Mouse (Mus musculus) liver, embryonic 14.5 days (tissue): ENCODE measurements at regions not wholly inside any gene's neighbourhood (a gene's known extent, or its start where the extent isn't known, plus 50 kb on each side); places are given as distances from the start of the nearest gene placed in this dataset.

ENCODE experiments used
- ATAC-seq: fragments of 200-750 bp; cut with Nextera tagmentation; 2 replicates; pipeline ENCODE4 v1.8.0; 2017; ENCODE audit warnings: moderate number of reproducible peaks, mild to moderate bottlenecking, moderate library complexity; ENCODE audit not compliant: insufficient read depth
- DNase-seq, 3 experiments: peaks; one replicate each; pipeline ENCODE4 v3.0.0-alpha.2; 2012 to 2013; ENCODE audit warnings: low read depth in 3 of 3, low spot score in 3 of 3
- H3K27ac ChIP-seq: fragments of 300-500 bp; sonication (generic); 2 replicates; pipeline ENCODE4 v1.5.1; 2014; ENCODE audit warnings: moderate library complexity, mild to moderate bottlenecking, control low read depth, inconsistent platforms
- H3K27me3 ChIP-seq: fragments of 300-500 bp; sonication (generic); 2 replicates; pipeline ENCODE4 v1.6.1; 2014; ENCODE audit warnings: mild to moderate bottlenecking, low read length, moderate library complexity; ENCODE audit not compliant: control insufficient read depth, insufficient read depth
- H3K36me3 ChIP-seq: fragments of 300-500 bp; sonication (generic); replicated peaks from 2 replicates; pipeline ENCODE4 v1.6.1; 2014; ENCODE audit warnings: low read depth; ENCODE audit not compliant: control insufficient read depth, insufficient read depth
- H3K4me1 ChIP-seq, 2 experiments: fragments of 200-500 bp in 1 of 2; fragments of 300-500 bp in 1 of 2; sonication (generic) in 1 of 2; replicated peaks; 2 replicates each; pipeline ENCODE4 v1.6.1; 2012 to 2014; ENCODE audit warnings: antibody characterized with exemption in 1 of 2, inconsistent platforms in 1 of 2, low read length in 1 of 2; ENCODE audit not compliant: control insufficient read depth in 2 of 2, insufficient read depth in 2 of 2
- H3K4me2 ChIP-seq: fragments of 300-500 bp; sonication (generic); 2 replicates; pipeline ENCODE4 v1.6.1; 2014; ENCODE audit warnings: low read depth, mild to moderate bottlenecking, control low read depth, moderate library complexity
- H3K4me3 ChIP-seq, 2 experiments: fragments of 200-500 bp in 1 of 2; fragments of 300-500 bp in 1 of 2; sonication (generic) in 1 of 2; 2 replicates each; pipeline ENCODE4 v1.5.1; 2012 to 2014; ENCODE audit warnings: low read depth in 2 of 2, low read length in 2 of 2, mild to moderate bottlenecking in 2 of 2, control low read depth in 1 of 2, inconsistent platforms in 1 of 2, moderate library complexity in 1 of 2; ENCODE audit not compliant: insufficient read depth in 1 of 2
- H3K9ac ChIP-seq: fragments of 300-500 bp; sonication (generic); replicated peaks from 2 replicates; pipeline ENCODE4 v1.6.1; 2014; ENCODE audit warnings: mild to moderate bottlenecking, control low read depth, moderate library complexity
- H3K9me3 ChIP-seq: fragments of 300-500 bp; sonication (generic); 2 replicates; pipeline ENCODE4 v1.6.1; 2016; ENCODE audit warnings: low read length, mixed read lengths; ENCODE audit not compliant: control insufficient read depth
- CTCF ChIP-seq: IDR thresholded peaks from 2 replicates; pipeline ENCODE4 v1.5.1; 2016; ENCODE audit warnings: antibody characterized with exemption, low read depth, control low read depth
- EP300 ChIP-seq: IDR thresholded peaks from 2 replicates; pipeline ENCODE4 v1.6.1; 2016; ENCODE audit warnings: antibody characterized with exemption, low read depth
- WGBS: fragments of 180-500 bp; shearing (Covaris S2); extraction: QIAGEN DNeasy Blood & Tissue Kit; methylation state at CpG from one replicate; pipeline ENCODE4 v1.1.7; 2014; ENCODE audit not compliant: insufficient replicate concordance; 5-methylcytosine and 5-hydroxymethylcytosine counted together

- Histone ChIP-seq H3K4me3 (no peak overlapping the region), H3K4me1 (no peaks in the 10 kb centered on the region), H3K9ac (no peak overlapping the region), H3K27ac (no peak overlapping the region), H3K9me3 (no peaks in the 10 kb centered on the region), H3K36me3 (no peaks in the 10 kb centered on the region), H3K4me2 (no peak overlapping the region), H3K27me3 (no peaks in the 10 kb centered on the region)
- TF ChIP-seq EP300 (no peak), CTCF (no peak)
- 62% methylated on average over 5 of the region's 5 CpGs for WGBS
- ATAC-seq = no peak
- DNase-seq = no peak
Observed at GRCm38 (mm10) chr3:9200156-9200555, 409.7 kb downstream of the Zfp704 start.

DNA sequence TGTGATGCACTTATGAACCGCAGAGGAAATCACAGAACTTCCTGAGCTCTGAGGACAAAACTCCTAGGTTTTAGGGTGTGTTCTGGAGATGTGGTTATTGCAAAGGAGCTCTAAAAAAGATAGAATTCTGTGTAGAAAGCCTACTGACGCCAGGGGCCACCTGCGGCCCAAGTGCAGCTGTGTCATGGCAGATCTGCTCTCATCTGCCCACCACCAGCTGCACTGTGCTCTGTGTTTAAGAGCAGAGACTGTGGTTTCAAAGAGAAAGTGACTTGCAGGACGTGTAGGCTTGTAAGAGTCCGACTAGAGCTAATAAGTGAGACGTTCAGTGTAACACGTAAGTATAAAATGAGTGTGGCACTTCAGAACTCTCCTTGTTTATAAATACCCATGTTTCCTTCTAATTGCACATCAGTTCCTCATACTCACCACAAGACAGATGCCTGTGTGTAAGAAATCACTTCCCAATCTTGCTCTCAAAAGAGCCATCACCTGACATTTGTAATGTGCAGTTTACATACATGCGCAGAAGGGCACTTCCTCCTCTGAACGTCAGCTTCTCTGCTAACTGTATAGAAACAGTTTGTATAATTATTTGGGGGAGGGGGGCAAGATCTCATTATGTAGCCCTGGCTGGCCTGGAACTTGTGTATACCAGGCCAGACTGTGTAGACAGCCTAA lies 411.1 kb downstream of the Zfp704 start:
- Histone ChIP-seq H3K27me3 (no peaks in the 10 kb centered on the region), H3K4me1 (no peaks in the 10 kb centered on the region), H3K27ac (no peak overlapping the region), H3K4me2 (no peak overlapping the region), H3K9me3 (no peaks in the 10 kb centered on the region), H3K4me3 (no peak overlapping the region), H3K36me3 (no peaks in the 10 kb centered on the region), H3K9ac (no peak overlapping the region)
- no peak for TF ChIP-seq CTCF
- TF ChIP-seq EP300 = no peak
- whole genome bisulfite sequencing = 52% methylated on average over 9 of the region's 9 CpGs
- DNase-seq = no peak
- no peak for ATAC-seq

GRCm38 (mm10) chr3:9195781-9196180 lies 414.1 kb downstream of the Zfp704 start:
- DNase-seq = no peak
- 54% methylated on average over 8 of the region's 8 CpGs for WGBS
- H3K9me3 ChIP-seq = no peaks in the 10 kb centered on the region

DNA sequence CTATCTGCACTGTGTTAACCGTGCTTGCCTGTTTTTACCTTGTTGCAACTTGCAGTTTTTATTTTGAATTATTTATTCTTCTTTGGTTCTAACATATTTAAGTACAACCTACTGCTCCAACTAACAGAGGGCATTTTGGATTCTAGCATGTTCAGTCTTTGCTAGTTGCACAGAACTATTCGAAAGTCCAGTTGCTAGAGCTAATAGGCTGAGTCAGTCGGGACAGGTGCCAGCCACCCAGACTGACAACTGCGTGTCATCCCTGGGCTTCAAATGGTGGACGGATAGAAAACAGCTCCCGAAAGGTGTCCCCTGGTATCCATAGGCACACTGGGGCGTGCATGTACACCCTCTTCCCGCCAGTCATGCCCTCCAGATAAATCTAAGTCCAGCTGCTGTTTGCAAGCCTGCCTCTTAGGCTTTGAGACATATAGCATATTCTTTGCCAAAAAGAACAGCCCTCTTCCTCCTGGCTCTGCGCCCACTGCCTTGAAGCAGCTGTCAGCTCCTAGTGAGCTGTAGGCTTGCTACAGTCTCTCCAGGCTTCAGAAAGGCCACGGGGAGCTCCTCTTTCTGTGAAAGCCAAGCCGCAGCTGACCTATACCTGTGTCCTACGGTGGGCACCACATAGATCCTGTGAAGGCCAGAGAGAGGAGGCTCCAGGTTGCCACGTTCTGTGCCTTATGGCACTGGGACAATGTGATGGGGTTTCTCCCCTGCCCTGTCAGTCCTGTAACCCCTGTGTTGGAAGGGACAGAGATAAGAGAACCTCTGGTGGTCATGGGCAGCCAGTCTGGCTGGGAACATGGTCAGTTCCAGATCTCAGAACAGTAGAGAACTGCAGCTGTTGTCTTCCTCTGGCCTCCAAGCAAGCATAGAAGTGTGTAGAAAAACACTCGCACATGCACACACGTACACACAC lies 420.3 kb downstream of the Zfp704 start:
- no peak overlapping the region for H3K9ac ChIP-seq
- H3K9me3 ChIP-seq = no peaks in the 10 kb centered on the region
- no peaks in the 10 kb centered on the region for H3K4me1 ChIP-seq
- H3K36me3 ChIP-seq = no peaks in the 10 kb centered on the region
- no peak overlapping the region for H3K27ac ChIP-seq
- 67% methylated on average over 15 of the region's 15 CpGs for WGBS
- no peaks in the 10 kb centered on the region for H3K27me3 ChIP-seq
- no peak overlapping the region for H3K4me3 ChIP-seq
- no peak for TF ChIP-seq EP300
- no peak for TF ChIP-seq CTCF
- DNase-seq (no peak), ATAC-seq (no peak)
- no peak overlapping the region for H3K4me2 ChIP-seq

More at GRCm38 (mm10) chr3:9195781-9196180, 414.1 kb downstream of the Zfp704 start:
- H3K27me3 ChIP-seq = no peaks in the 10 kb centered on the region
- H3K4me1 ChIP-seq = no peaks in the 10 kb centered on the region
- no peak for TF ChIP-seq EP300
- TF ChIP-seq CTCF = no peak
- H3K9ac ChIP-seq = no peak overlapping the region
- no peak for ATAC-seq
- no peaks in the 10 kb centered on the region for H3K36me3 ChIP-seq
- no peak overlapping the region for H3K4me2 ChIP-seq
- no peak overlapping the region for H3K4me3 ChIP-seq
- no peak overlapping the region for H3K27ac ChIP-seq

DNA sequence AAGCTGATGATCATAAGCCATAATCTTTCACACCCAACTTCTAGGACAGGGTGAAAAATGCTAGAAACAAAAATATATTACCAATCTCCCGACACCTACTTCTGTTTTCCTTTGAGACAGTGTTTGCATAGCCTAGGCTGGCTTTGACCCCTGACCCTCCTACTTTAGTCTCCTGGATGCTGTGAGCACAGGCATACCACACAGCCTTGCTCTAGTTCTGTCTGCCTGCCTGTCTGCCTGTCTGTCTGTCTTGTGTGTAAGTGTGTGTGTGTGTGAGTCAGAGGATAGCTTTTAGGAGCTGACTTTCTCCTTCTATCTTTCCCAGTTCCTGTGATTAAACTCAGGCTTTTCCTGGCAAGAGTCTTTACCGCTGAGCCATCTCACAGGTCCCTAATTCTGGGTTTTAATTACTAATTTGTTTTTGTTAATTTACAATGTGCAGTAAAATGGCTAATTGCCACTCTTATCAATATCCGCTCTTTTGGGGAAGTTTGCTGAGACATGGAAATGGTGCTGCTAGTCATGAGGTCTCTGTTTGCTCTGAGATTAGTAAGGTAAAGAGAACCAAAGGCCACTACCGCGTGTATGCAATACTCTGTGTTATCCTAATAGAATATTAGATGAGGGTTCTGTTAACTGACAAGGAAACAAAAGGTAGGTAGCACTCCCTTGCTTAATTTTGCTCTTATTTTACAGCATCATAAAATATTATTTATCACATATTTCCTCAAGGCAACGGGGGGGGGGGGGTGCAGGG lies 423.3 kb downstream of the Zfp704 start:
- ATAC-seq (no peak), DNase-seq (no peak)
- Histone ChIP-seq H3K27me3 (no peaks in the 10 kb centered on the region), H3K9me3 (no peaks in the 10 kb centered on the region), H3K4me1 (no peaks in the 10 kb centered on the region), H3K4me2 (no peak overlapping the region), H3K27ac (no peak overlapping the region), H3K36me3 (no peaks in the 10 kb centered on the region), H3K9ac (no peak overlapping the region), H3K4me3 (no peak overlapping the region)
- no peak for TF ChIP-seq CTCF
- TF ChIP-seq EP300 = no peak
- WGBS = 47% methylated on average over 6 of the region's 6 CpGs
